Mouse (Mus musculus): Measurements from ENCODE around the gene Plcb3.

GRCm38 (mm10) chr19:6955424-6955823, 20.8 kb downstream of the Plcb3 start:
- TF ChIP-seq POLR2A (IDR thresholded peaks at IDR 0.05; ENCODE audit: low read depth, low read length) (no peak), CTCF (IDR thresholded peaks at IDR 0.05; ENCODE audit: extremely low read depth, insufficient read length, insufficient replicate concordance, low read depth, low read length) (no peak)

Data from small intestine, adult 2 months (tissue).